Mouse (Mus musculus): ENCODE measurements at regions not wholly inside any gene's neighbourhood (a gene's known extent, or its start where the extent isn't known, plus 50 kb on each side); places are given as distances from the start of the nearest gene placed in this dataset.

- peaks cover 3% of the 10 kb centered on the region; the same call in 1 of the 2 replicates for H3K4me1 ChIP-seq (replicated peaks; ENCODE audit: control insufficient read depth, insufficient read depth, low read length)
- 95% methylated on average over 2 of the region's 2 CpGs for WGBS
- H3K4me3 ChIP-seq (ENCODE audit: control insufficient read depth, insufficient read depth, low read length), result no peak overlapping the region
- no peaks in the 10 kb centered on the region for H3K27me3 ChIP-seq (ENCODE audit: control insufficient read depth, insufficient read depth, low read length)
- no peak for DNase-seq
- no peaks in the 10 kb centered on the region for H3K36me3 ChIP-seq (ENCODE audit: control insufficient read depth, insufficient read depth, low read length)
- no peak for TF ChIP-seq POLR2A (IDR thresholded peaks at IDR 0.05; ENCODE audit: control insufficient read depth, extremely low read depth, insufficient read depth, low read length, poor library complexity)
- H3K27ac ChIP-seq (ENCODE audit: control insufficient read depth, insufficient read depth, low read length), result no peak overlapping the region
Observed at GRCm38 (mm10) chrX:166666304-166666703, 80.8 kb upstream of the Egfl6 start.

- H3K27me3 ChIP-seq (ENCODE audit: control insufficient read depth, insufficient read depth, low read length), result no peaks in the 10 kb centered on the region
- H3K4me1 ChIP-seq (replicated peaks; ENCODE audit: control insufficient read depth, insufficient read depth, low read length), result peaks cover 5% of the 10 kb centered on the region; the same call in 1 of the 2 replicates
- TF ChIP-seq CTCF (IDR thresholded peaks at IDR 0.05; ENCODE audit: borderline replicate concordance, control insufficient read depth, extremely low read depth, insufficient read depth, low read length, poor library complexity), result no peak
- no peak for TF ChIP-seq POLR2A (IDR thresholded peaks at IDR 0.05; ENCODE audit: control insufficient read depth, extremely low read depth, insufficient read depth, low read length, poor library complexity)
- no peaks in the 10 kb centered on the region for H3K36me3 ChIP-seq (ENCODE audit: control insufficient read depth, insufficient read depth, low read length)
- H3K27ac ChIP-seq (ENCODE audit: control insufficient read depth, insufficient read depth, low read length), result peak overlapping the region; percentile 93
- 27% methylated on average over 6 of the region's 6 CpGs for WGBS
- peak overlapping the region; percentile 36 for H3K4me3 ChIP-seq (ENCODE audit: control insufficient read depth, insufficient read depth, low read length)
- DNase-seq, result peak; percentile 11
Observed at GRCm38 (mm10) chrX:166661808-166662207, 76.3 kb upstream of the Egfl6 start.

GRCm38 (mm10) chrX:166661043-166661718 is 75.7 kb upstream of the Egfl6 start:
- H3K36me3 ChIP-seq (ENCODE audit: control insufficient read depth, insufficient read depth, low read length), result no peaks in the 10 kb centered on the region
- H3K4me3 ChIP-seq (ENCODE audit: control insufficient read depth, insufficient read depth, low read length), result peak overlapping the region; percentile 67
- no peak for TF ChIP-seq CTCF (IDR thresholded peaks at IDR 0.05; ENCODE audit: borderline replicate concordance, control insufficient read depth, extremely low read depth, insufficient read depth, low read length, poor library complexity)
- TF ChIP-seq POLR2A (IDR thresholded peaks at IDR 0.05; ENCODE audit: control insufficient read depth, extremely low read depth, insufficient read depth, low read length, poor library complexity), result no peak
- peak overlapping the region; percentile 98 for H3K27ac ChIP-seq (ENCODE audit: control insufficient read depth, insufficient read depth, low read length)
- H3K27me3 ChIP-seq (ENCODE audit: control insufficient read depth, insufficient read depth, low read length), result no peaks in the 10 kb centered on the region
- WGBS, result under 1% methylated on average over 16 of the region's 16 CpGs
- DNase-seq, result peak; percentile 68
- peaks cover 5% of the 10 kb centered on the region; the same call in 1 of the 2 replicates for H3K4me1 ChIP-seq (replicated peaks; ENCODE audit: control insufficient read depth, insufficient read depth, low read length)

- H3K4me3 ChIP-seq (ENCODE audit: control insufficient read depth, insufficient read depth, low read length), result peak overlapping the region; percentile 67
- no peak overlapping the region for H3K27ac ChIP-seq (ENCODE audit: control insufficient read depth, insufficient read depth, low read length)
- DNase-seq, result no peak
- H3K27me3 ChIP-seq (ENCODE audit: control insufficient read depth, insufficient read depth, low read length), result no peaks in the 10 kb centered on the region
- 22% methylated on average over 6 of the region's 6 CpGs for WGBS
- TF ChIP-seq POLR2A (IDR thresholded peaks at IDR 0.05; ENCODE audit: control insufficient read depth, extremely low read depth, insufficient read depth, low read length, poor library complexity) (no peak), CTCF (IDR thresholded peaks at IDR 0.05; ENCODE audit: borderline replicate concordance, control insufficient read depth, extremely low read depth, insufficient read depth, low read length, poor library complexity) (no peak)
- H3K4me1 ChIP-seq (replicated peaks; ENCODE audit: control insufficient read depth, insufficient read depth, low read length), result peaks cover 5% of the 10 kb centered on the region; the same call in 1 of the 2 replicates
- H3K36me3 ChIP-seq (ENCODE audit: control insufficient read depth, insufficient read depth, low read length), result no peaks in the 10 kb centered on the region
Observed at GRCm38 (mm10) chrX:166660715-166661042, 75.2 kb upstream of the Egfl6 start.

GRCm38 (mm10) chrX:166652400-166652799 is 66.9 kb upstream of the Egfl6 start:
- TF ChIP-seq CTCF (IDR thresholded peaks at IDR 0.05; ENCODE audit: borderline replicate concordance, control insufficient read depth, extremely low read depth, insufficient read depth, low read length, poor library complexity), result no peak
- no peak overlapping the region for H3K4me3 ChIP-seq (ENCODE audit: control insufficient read depth, insufficient read depth, low read length)
- no peak overlapping the region for H3K27ac ChIP-seq (ENCODE audit: control insufficient read depth, insufficient read depth, low read length)
- peak; percentile 24 for DNase-seq
- H3K4me1 ChIP-seq (replicated peaks; ENCODE audit: control insufficient read depth, insufficient read depth, low read length), result no peaks in the 10 kb centered on the region
- H3K27me3 ChIP-seq (ENCODE audit: control insufficient read depth, insufficient read depth, low read length), result no peaks in the 10 kb centered on the region
- no peaks in the 10 kb centered on the region for H3K36me3 ChIP-seq (ENCODE audit: control insufficient read depth, insufficient read depth, low read length)
- 63% methylated on average over 3 of the region's 3 CpGs for WGBS

GRCm38 (mm10) chrX:166645713-166646112 is 60.2 kb upstream of the Egfl6 start:
- no peaks in the 10 kb centered on the region for H3K36me3 ChIP-seq (ENCODE audit: control insufficient read depth, insufficient read depth, low read length)
- no peak overlapping the region for H3K27ac ChIP-seq (ENCODE audit: control insufficient read depth, insufficient read depth, low read length)
- H3K4me3 ChIP-seq (ENCODE audit: control insufficient read depth, insufficient read depth, low read length), result no peak overlapping the region
- no peak for TF ChIP-seq POLR2A (IDR thresholded peaks at IDR 0.05; ENCODE audit: control insufficient read depth, extremely low read depth, insufficient read depth, low read length, poor library complexity)
- no peak for TF ChIP-seq CTCF (IDR thresholded peaks at IDR 0.05; ENCODE audit: borderline replicate concordance, control insufficient read depth, extremely low read depth, insufficient read depth, low read length, poor library complexity)
- DNase-seq, result no peak
- H3K27me3 ChIP-seq (ENCODE audit: control insufficient read depth, insufficient read depth, low read length), result no peaks in the 10 kb centered on the region
- H3K4me1 ChIP-seq (replicated peaks; ENCODE audit: control insufficient read depth, insufficient read depth, low read length), result no peaks in the 10 kb centered on the region
- WGBS, result 43% methylated on average over 7 of the region's 7 CpGs

- Histone ChIP-seq H3K36me3 (ENCODE audit: control insufficient read depth, insufficient read depth, low read length) (no peaks in the 10 kb centered on the region), H3K4me1 (replicated peaks; ENCODE audit: control insufficient read depth, insufficient read depth, low read length) (no peaks in the 10 kb centered on the region), H3K27me3 (ENCODE audit: control insufficient read depth, insufficient read depth, low read length) (no peaks in the 10 kb centered on the region), H3K27ac (ENCODE audit: control insufficient read depth, insufficient read depth, low read length) (no peak overlapping the region), H3K4me3 (ENCODE audit: control insufficient read depth, insufficient read depth, low read length) (no peak overlapping the region)
- WGBS, result 90% methylated on average over 3 of the region's 3 CpGs
- TF ChIP-seq CTCF (IDR thresholded peaks at IDR 0.05; ENCODE audit: borderline replicate concordance, control insufficient read depth, extremely low read depth, insufficient read depth, low read length, poor library complexity), result no peak
- DNase-seq, result no peak
Observed at GRCm38 (mm10) chrX:166641256-166641655, 55.7 kb upstream of the Egfl6 start.

Data from thymus, adult 2 months (tissue).